Mouse (Mus musculus) gastrocnemius, postnatal 14 days (tissue): ENCODE measurements at regions not wholly inside any gene's neighbourhood (a gene's known extent, or its start where the extent isn't known, plus 50 kb on each side); places are given as distances from the start of the nearest gene placed in this dataset.

Experiments used
- DNase-seq: peaks from one replicate; pipeline ENCODE4 v3.0.0; 2021; ENCODE audit warnings: mixed read lengths
- intact Hi-C: fragments of 180-260 bp; cut with DNase I; formaldehyde crosslinking; loops from one replicate; pipeline ENCODE4 v1.15.1; 2025; ENCODE audit warnings: low total_unique reads

DNA sequence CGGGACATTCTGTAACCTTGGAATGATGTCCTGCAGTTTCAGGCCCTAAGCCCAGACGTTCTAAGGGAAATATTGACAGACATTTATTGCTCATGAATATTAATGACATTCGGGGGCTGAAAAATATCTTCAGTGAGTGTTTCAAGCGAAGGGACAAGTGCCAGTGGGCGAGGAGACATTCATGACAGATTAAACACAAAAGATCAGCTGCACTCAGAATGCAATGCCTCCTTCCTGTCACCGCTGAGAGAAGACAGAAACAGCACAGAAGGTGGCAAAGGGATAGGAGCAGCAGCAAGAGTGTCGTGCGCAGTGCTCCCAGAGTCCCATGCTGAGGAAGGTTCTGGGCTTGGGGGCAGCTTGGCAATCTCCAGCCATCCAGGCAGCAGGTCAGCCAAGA lies 85.1 kb upstream of the Otos start:
- intact Hi-C loops, result no loop called here
- DNase-seq, result no peak

- intact Hi-C loops, result no loop called here
- DNase-seq, result no peak
Measured at GRCm38 (mm10) chr1:92731353-92732282, 83.0 kb upstream of the Otos start.

DNA sequence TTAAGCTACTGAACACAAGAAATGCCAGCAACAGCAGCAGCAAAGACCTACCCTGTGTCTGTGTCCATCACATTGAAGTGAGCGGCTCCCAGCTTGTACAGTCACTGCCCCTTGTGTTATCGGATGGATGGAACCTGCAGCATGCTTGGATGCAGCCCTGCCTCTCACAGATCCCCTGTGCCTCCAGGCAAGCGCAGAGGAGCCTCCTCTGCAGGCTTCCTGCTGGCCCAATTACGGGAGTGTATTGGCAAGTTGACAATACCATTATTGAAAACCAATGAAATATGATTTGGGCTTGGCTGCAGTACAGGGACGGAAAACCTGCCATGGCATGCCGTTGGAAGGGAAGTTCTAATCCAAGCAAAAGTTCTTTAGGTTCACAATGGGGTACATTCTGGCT lies 81.9 kb upstream of the Otos start:
- DNase-seq, result no peak
- intact Hi-C loops, result no loop called here

- intact Hi-C loops, result no loop called here
- DNase-seq, result no peak
Measured at GRCm38 (mm10) chr1:92727961-92728360, 79.3 kb upstream of the Otos start.

DNA sequence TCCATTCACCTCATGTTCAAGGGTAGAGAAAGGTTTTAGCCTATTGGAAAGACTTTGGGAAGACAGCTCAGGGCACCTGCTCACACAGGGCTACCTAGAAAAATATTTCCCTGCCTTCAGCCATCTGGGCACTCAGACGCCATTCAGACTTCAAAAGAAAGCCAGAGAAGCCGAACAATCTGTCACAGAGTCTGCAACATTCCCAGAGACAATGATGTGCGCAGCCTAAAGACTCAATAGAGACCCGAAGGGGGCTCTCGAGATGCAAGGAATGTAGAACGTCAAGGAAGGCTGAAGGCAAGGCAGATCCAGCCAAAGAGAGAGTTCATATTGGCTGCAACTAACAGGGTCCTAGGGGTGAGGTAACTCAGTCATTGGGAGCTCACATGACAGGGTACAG lies 78.7 kb upstream of the Otos start:
- DNase-seq, result no peak
- intact Hi-C loops, result no loop called here

GRCm38 (mm10) chr1:92726341-92726740 lies 77.7 kb upstream of the Otos start:
- intact Hi-C loops, result no loop called here
- no peak for DNase-seq

GRCm38 (mm10) chr1:92724135-92724534 lies 75.5 kb upstream of the Otos start:
- intact Hi-C loops, result no loop called here
- no peak for DNase-seq

DNA sequence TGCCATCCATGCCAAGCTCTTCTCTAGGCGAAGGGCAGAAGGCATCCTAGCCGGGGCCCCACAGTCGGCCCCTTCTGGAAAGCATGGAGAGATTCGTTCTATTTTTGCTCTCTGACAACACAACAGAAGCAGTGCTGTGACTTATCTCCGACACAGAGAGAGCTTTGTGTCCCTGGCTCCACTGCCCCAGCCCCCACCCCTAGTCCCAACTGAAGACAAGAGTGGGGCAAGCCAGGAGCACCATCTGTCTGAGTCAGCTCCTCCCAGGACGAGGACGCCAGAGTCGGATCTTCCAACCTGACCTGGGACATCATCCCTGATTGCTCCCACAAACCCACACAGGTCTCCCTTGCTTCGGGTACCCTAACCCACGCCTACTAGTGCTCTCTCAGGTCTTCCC lies 71.9 kb upstream of the Otos start:
- intact Hi-C loops, result no loop called here
- no peak for DNase-seq

DNA sequence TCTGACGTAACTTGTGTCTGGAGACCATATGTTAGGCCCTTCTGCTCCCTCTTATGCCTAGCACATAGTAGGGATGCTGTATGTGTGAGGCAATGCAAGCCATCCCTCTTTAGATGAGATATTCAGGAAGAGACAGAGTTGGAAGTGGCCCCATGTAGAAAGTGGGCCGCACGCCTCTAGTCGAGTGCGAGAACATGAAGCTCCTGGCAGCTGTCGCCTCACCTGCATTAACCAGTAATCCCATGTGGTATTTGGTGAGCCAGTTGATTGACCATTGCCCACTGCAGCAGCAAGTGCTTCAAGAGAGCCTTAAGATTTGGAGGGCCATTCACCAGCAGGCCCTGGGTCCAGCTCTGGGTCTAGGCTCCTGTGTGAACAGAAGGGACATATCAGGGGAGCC lies 71.2 kb upstream of the Otos start:
- DNase-seq, result no peak
- intact Hi-C loops, result no loop called here

DNA sequence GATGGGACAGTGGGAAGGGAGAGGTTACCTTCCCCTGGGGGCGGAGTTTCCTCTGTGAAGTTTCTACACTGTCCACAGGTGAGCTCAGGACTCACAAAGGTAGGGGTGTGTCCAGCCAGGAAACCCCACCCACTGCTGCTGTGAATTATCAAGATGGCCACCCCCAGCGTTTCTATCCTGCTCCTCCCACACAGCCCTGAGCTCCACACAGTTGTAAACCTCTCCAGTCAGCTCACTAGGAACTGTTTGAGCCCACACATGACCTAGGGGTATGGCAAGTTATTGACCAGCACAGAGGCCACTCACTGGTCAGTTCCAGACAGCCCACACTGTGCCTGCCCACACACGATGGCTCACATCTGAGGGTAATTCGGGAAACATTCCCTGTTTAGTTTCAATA lies 69.5 kb upstream of the Otos start:
- intact Hi-C loops, result no loop called here
- DNase-seq, result no peak

DNA sequence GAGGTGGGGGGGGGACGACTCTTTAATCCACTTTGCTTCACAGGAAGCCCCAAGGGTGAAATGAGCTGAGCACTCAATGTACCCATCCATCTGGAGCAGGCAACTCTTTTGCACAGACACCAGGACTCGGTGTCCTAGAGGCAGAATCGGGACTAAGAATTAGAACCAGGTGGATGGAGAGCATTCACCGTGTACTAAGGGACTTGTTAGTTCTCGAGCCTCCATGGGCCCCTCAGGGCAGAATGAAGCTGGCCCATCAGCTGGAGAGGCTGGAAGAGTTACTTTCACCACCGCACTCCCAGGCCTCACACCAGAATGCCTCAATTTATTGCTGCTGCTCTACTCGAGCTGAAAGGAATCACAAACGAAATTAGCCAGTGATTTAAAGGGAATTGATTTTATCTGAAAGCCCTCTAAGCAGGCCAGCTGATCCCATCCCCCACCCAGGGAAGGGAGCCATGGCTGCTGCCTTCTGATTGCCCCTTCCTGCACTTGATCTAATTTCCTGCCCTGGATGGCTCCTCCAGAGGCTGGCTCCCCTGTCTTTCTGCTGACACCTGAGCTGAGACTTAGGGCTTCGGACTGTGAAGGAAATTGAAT lies 66.2 kb upstream of the Otos start:
- intact Hi-C loops, result no loop called here
- no peak for DNase-seq

GRCm38 (mm10) chr1:92712366-92712765 lies 63.7 kb upstream of the Otos start:
- no peak for DNase-seq

GRCm38 (mm10) chr1:92710321-92710839 lies 61.7 kb upstream of the Otos start:
- peak; percentile 37 for DNase-seq
- intact Hi-C loops, result no loop called here

More at GRCm38 (mm10) chr1:92712366-92712765, 63.7 kb upstream of the Otos start:
- intact Hi-C loops, result no loop called here

DNA sequence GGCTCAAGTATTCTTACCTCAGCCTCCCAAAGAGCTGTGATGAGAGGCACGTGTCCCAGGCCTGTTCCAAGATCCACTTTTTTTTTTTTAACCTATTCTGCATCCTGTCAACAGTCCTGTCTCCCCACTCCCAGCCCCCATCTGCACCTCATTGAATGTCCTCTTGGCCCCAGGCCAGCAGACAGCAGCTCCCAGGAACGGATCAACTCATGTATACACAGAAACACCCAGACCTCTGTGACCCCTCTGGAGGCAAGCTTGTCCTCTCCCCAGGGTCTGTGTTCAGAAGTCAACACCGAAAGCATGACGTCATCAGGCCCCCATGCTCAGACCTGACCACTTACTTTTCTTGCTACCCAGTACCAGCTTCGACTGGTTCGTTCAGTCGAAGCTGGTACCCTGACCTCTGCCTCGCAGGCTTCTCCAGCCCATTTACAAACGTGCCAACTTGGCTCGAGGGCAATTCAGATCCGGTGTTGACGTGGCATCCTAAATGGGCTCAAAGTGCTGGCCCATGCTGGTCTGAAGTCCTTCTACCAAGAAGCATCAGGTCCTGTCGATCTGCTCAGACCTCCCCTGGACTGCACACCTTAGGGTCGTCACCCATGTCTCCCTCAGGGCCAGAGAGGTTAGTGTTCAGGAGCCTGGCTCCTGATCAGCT lies 60.7 kb upstream of the Otos start:
- no peak for DNase-seq

GRCm38 (mm10) chr1:92707917-92708897 lies 59.6 kb upstream of the Otos start:
- DNase-seq, result peak; percentile 37

More for the DNA sequence above, 60.7 kb upstream of the Otos start:
- intact Hi-C loops, result no loop called here

DNA sequence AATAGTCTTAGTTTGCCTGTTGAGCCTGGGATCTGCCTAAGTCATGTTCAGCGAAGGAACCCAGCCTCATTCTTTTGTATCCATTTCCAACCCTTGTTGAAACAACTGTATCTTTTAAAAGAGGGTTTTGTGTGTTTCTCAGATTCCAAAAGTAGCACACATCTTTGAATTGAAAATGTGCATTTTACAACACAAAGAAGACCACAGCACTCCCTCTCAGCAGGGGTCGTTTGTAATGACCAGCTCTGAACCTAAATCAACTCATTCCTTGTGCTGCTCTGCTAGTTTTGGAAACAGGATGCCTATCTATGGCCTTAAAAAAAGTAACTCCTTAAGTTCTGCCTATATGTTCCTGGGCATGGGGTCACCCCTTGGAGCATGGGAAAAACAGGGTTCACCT lies 58.8 kb upstream of the Otos start:
- intact Hi-C loops, result no loop called here
- no peak for DNase-seq

More at GRCm38 (mm10) chr1:92707917-92708897, 59.6 kb upstream of the Otos start:
- intact Hi-C loops, result no loop called here

DNA sequence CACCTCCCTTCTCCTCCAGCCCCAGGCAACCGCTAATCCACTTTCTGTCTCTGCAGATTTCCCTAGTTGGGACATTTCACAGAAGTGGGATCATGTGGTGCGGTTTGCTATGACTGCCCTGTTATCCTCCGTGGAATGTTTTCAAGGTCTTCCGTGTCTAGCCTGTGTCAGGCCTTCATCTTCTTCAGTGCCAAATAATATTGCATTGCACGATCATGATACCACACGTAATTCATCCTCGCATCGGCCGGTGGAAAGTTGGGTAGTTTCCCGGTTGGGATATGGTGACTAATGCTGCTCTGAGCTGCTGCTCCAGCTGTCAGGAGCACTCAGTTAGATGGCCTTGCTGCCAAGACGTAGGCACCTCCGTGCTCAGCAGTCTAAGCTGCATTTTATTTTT lies 55.3 kb upstream of the Otos start:
- intact Hi-C loops, result no loop called here

GRCm38 (mm10) chr1:92703270-92703669 lies 54.6 kb upstream of the Otos start:
- intact Hi-C loops, result no loop called here
- DNase-seq, result no peak

More for the DNA sequence above, 55.3 kb upstream of the Otos start:
- peak; percentile 80 for DNase-seq

GRCm38 (mm10) chr1:92700107-92700506 lies 51.5 kb upstream of the Otos start:
- intact Hi-C loops, result no loop called here
- DNase-seq, result no peak
